Mouse (Mus musculus) forebrain, embryonic 14.5 days (tissue): Measurements from ENCODE around the gene Rpl38. TPM values are rescaled to one million over a fixed set of nuclear protein-coding genes. Genes with fewer than 3 reads are reported as not detected.
A peak's percentile ranks its signal among the peaks of the same experiment; 100 is the strongest.

Experiments used
- ATAC-seq: fragments of 200-750 bp; cut with Nextera tagmentation; 2 replicates; pipeline ENCODE4 v1.8.0; 2017; ENCODE audit warnings: mild to moderate bottlenecking, moderate library complexity
- DNase-seq: peaks from one replicate; pipeline ENCODE4 v3.0.0-alpha.2; 2015; ENCODE audit warnings: low spot score
- H3K27ac ChIP-seq: fragments of 300-500 bp; sonication (generic); 2 replicates; pipeline ENCODE4 v1.5.1; 2014; ENCODE audit warnings: low read depth, mild to moderate bottlenecking, control low read depth, low read length, moderate library complexity
- H3K27me3 ChIP-seq: fragments of 300-500 bp; sonication (generic); replicated peaks from 2 replicates; pipeline ENCODE4 v1.6.1; 2014; ENCODE audit warnings: low read length, control low read depth, mixed read lengths; ENCODE audit not compliant: control insufficient read depth, insufficient read depth
- H3K36me3 ChIP-seq: fragments of 300-500 bp; sonication (generic); 2 replicates; pipeline ENCODE4 v1.6.1; 2014; ENCODE audit warnings: low read length, control low read depth; ENCODE audit not compliant: control insufficient read depth, insufficient read depth
- H3K4me1 ChIP-seq: fragments of 300-500 bp; sonication (generic); 2 replicates; pipeline ENCODE4 v1.6.1; 2014; ENCODE audit warnings: antibody characterized with exemption, low read length, control low read depth; ENCODE audit not compliant: control insufficient read depth, insufficient read depth
- H3K4me2 ChIP-seq: fragments of 300-500 bp; sonication (generic); 2 replicates; pipeline ENCODE4 v1.6.1; 2014; ENCODE audit warnings: mild to moderate bottlenecking, control low read depth, low read length
- H3K4me3 ChIP-seq: fragments of 300-500 bp; sonication (generic); 2 replicates; pipeline ENCODE4 v1.5.1; 2014; ENCODE audit warnings: low read depth, low read length, control low read depth
- H3K9ac ChIP-seq: fragments of 300-500 bp; sonication (generic); 2 replicates; pipeline ENCODE4 v1.6.1; 2014; ENCODE audit warnings: mild to moderate bottlenecking, low read length, control low read depth, moderate library complexity
- H3K9me3 ChIP-seq: fragments of 300-500 bp; sonication (generic); replicated peaks from 2 replicates; pipeline ENCODE4 v1.6.1; 2016; ENCODE audit warnings: low read length, control low read depth, mixed read lengths; ENCODE audit not compliant: control insufficient read depth
- WGBS: fragments of 180-500 bp; shearing (Covaris S2); extraction: QIAGEN DNeasy Blood & Tissue Kit; methylation state at CpG from one replicate; pipeline ENCODE4 v1.1.7; 2014; 5-methylcytosine and 5-hydroxymethylcytosine counted together
- polyA plus RNA-seq: library from polyadenylated mRNA; unstranded; fragments of >200 nt; fragmentation: Nextera tagmentation; extraction: Ambion mirVana; gene quantifications from 2 replicates; pipeline ENCODE4 v1.2.1, GENCODE M21; 2014

Gene Rpl38
- polyA plus RNA-seq, 1 experiment from 2014 or later, result 915 TPM

GRCm38 (mm10) chr11:114652531-114652930, 15.8 kb upstream of the Rpl38 start:
- Histone ChIP-seq H3K36me3 (no peaks in the 10 kb centered on the region), H3K4me1 (no peaks in the 10 kb centered on the region), H3K9me3 (no peaks in the 10 kb centered on the region), H3K4me3 (no peak overlapping the region), H3K27ac (no peak overlapping the region), H3K27me3 (no peaks in the 10 kb centered on the region), H3K4me2 (peak overlapping the region; percentile 24; the same call in 1 of the 2 replicates), H3K9ac (no peak overlapping the region)
- no peak for DNase-seq
- no peak for ATAC-seq
- WGBS, result 4% methylated on average over 16 of the region's 16 CpGs

GRCm38 (mm10) chr11:114653664-114654063, 14.7 kb upstream of the Rpl38 start:
- H3K36me3 ChIP-seq, result no peaks in the 10 kb centered on the region
- no peak overlapping the region for H3K4me3 ChIP-seq
- WGBS, result 87% methylated on average over 6 of the region's 6 CpGs
- ATAC-seq, result no peak
- H3K27ac ChIP-seq, result no peak overlapping the region
- no peaks in the 10 kb centered on the region for H3K9me3 ChIP-seq
- no peak overlapping the region for H3K4me2 ChIP-seq
- H3K9ac ChIP-seq, result no peak overlapping the region
- H3K27me3 ChIP-seq, result no peaks in the 10 kb centered on the region
- no peak for DNase-seq
- no peaks in the 10 kb centered on the region for H3K4me1 ChIP-seq

- no peaks in the 10 kb centered on the region for H3K9me3 ChIP-seq
Observed at GRCm38 (mm10) chr11:114654552-114654951, 13.8 kb upstream of the Rpl38 start.

GRCm38 (mm10) chr11:114655350-114656008, 12.8 kb upstream of the Rpl38 start:
- Histone ChIP-seq H3K36me3 (no peaks in the 10 kb centered on the region), H3K9ac (no peak overlapping the region), H3K4me3 (no peak overlapping the region), H3K9me3 (no peaks in the 10 kb centered on the region), H3K27ac (no peak overlapping the region), H3K27me3 (no peaks in the 10 kb centered on the region), H3K4me2 (no peak overlapping the region), H3K4me1 (no peaks in the 10 kb centered on the region)
- WGBS, result 87% methylated on average over 7 of the region's 7 CpGs
- DNase-seq (no peak), ATAC-seq (no peak)

More at GRCm38 (mm10) chr11:114654552-114654951, 13.8 kb upstream of the Rpl38 start:
- Histone ChIP-seq H3K36me3 (no peaks in the 10 kb centered on the region), H3K9ac (no peak overlapping the region), H3K4me3 (no peak overlapping the region), H3K4me1 (no peaks in the 10 kb centered on the region), H3K4me2 (no peak overlapping the region), H3K27ac (no peak overlapping the region), H3K27me3 (no peaks in the 10 kb centered on the region)
- 65% methylated on average over 5 of the region's 5 CpGs for WGBS
- no peak for DNase-seq
- ATAC-seq, result no peak

- H3K4me1 ChIP-seq, result no peaks in the 10 kb centered on the region
- no peaks in the 10 kb centered on the region for H3K9me3 ChIP-seq
- DNase-seq (no peak), ATAC-seq (0 out of 2 replicates have a peak, but pooled peaks have one; percentile 7)
- WGBS, result 56% methylated on average over 19 of the region's 27 CpGs
- no peak overlapping the region for H3K9ac ChIP-seq
- no peaks in the 10 kb centered on the region for H3K27me3 ChIP-seq
- no peak overlapping the region for H3K4me3 ChIP-seq
- no peak overlapping the region for H3K4me2 ChIP-seq
- H3K36me3 ChIP-seq, result no peaks in the 10 kb centered on the region
- no peak overlapping the region for H3K27ac ChIP-seq
Observed at GRCm38 (mm10) chr11:114656994-114657644, 11.2 kb upstream of the Rpl38 start.

GRCm38 (mm10) chr11:114657737-114658136, 10.6 kb upstream of the Rpl38 start:
- no peaks in the 10 kb centered on the region for H3K27me3 ChIP-seq
- H3K36me3 ChIP-seq, result no peaks in the 10 kb centered on the region
- H3K4me2 ChIP-seq, result no peak overlapping the region
- WGBS, result 22% methylated on average over 7 of the region's 7 CpGs
- H3K9me3 ChIP-seq, result no peaks in the 10 kb centered on the region
- peak; percentile 69 for DNase-seq
- no peaks in the 10 kb centered on the region for H3K4me1 ChIP-seq
- no peak overlapping the region for H3K27ac ChIP-seq
- H3K9ac ChIP-seq, result no peak overlapping the region
- peak; percentile 34; the same call in 1 of the 2 replicates for ATAC-seq
- no peak overlapping the region for H3K4me3 ChIP-seq

- Histone ChIP-seq H3K4me3 (no peak overlapping the region), H3K4me2 (no peak overlapping the region), H3K36me3 (no peaks in the 10 kb centered on the region), H3K27ac (no peak overlapping the region), H3K27me3 (no peaks in the 10 kb centered on the region), H3K4me1 (no peaks in the 10 kb centered on the region), H3K9me3 (no peaks in the 10 kb centered on the region), H3K9ac (no peak overlapping the region)
- DNase-seq (no peak), ATAC-seq (no peak)
- WGBS, result 83% methylated on average over 14 of the region's 14 CpGs
Observed at GRCm38 (mm10) chr11:114662161-114662560, 6.2 kb upstream of the Rpl38 start.

- Histone ChIP-seq H3K4me1 (no peaks in the 10 kb centered on the region), H3K9me3 (no peaks in the 10 kb centered on the region), H3K9ac (no peak overlapping the region), H3K36me3 (no peaks in the 10 kb centered on the region), H3K27ac (no peak overlapping the region), H3K27me3 (no peaks in the 10 kb centered on the region), H3K4me2 (no peak overlapping the region), H3K4me3 (no peak overlapping the region)
- DNase-seq (peak; percentile 66), ATAC-seq (no peak)
- 38% methylated on average over 6 of the region's 6 CpGs for WGBS
Observed at GRCm38 (mm10) chr11:114662746-114663362, 5.5 kb upstream of the Rpl38 start.

- DNase-seq (no peak), ATAC-seq (no peak)
- Histone ChIP-seq H3K9ac (no peak overlapping the region), H3K4me2 (no peak overlapping the region), H3K27ac (no peak overlapping the region), H3K27me3 (no peaks in the 10 kb centered on the region), H3K36me3 (no peaks in the 10 kb centered on the region), H3K9me3 (no peaks in the 10 kb centered on the region), H3K4me3 (no peak overlapping the region), H3K4me1 (no peaks in the 10 kb centered on the region)
- 83% methylated on average over 7 of the region's 7 CpGs for WGBS
Observed at GRCm38 (mm10) chr11:114664164-114664563, 4.2 kb upstream of the Rpl38 start.
